Mouse (Mus musculus) G1E (cell line): ENCODE data around the gene Filip1. TPM values are rescaled to one million over a fixed set of nuclear protein-coding genes. Genes with fewer than 3 reads are reported as not detected.

Source experiments
- ATAC-seq: 2 replicates; pipeline ENCODE4 v1.8.0; 2016; ENCODE audit warnings: mild to moderate bottlenecking; ENCODE audit not compliant: insufficient number of reproducible peaks, poor library complexity, low FRiP score, severe bottlenecking; ENCODE audit errors: extremely low read depth
- DNase-seq: peaks from one replicate; pipeline ENCODE4 v3.0.0; 2012; ENCODE audit warnings: low spot score
- H3K27me3 ChIP-seq: 2 replicates; pipeline ENCODE4 v1.6.1; 2012; ENCODE audit warnings: mild to moderate bottlenecking, low read length, inconsistent platforms; ENCODE audit not compliant: insufficient read depth
- H3K36me3 ChIP-seq: replicated peaks from 2 replicates; pipeline ENCODE3; 2012; ENCODE audit warnings: mild to moderate bottlenecking, inconsistent platforms
- H3K4me1 ChIP-seq: 2 replicates; pipeline ENCODE4 v1.6.1; 2012; ENCODE audit warnings: low read depth, low read length, inconsistent platforms, mixed read lengths; ENCODE audit not compliant: insufficient read depth
- H3K4me3 ChIP-seq: 2 replicates; pipeline ENCODE4 v1.5.1; 2012; ENCODE audit warnings: low read depth, mild to moderate bottlenecking, inconsistent platforms, low read length, moderate library complexity, mixed read lengths
- H3K9me3 ChIP-seq: replicated peaks from 2 replicates; pipeline ENCODE4 v1.6.1; 2012; ENCODE audit warnings: inconsistent platforms
- CTCF ChIP-seq: IDR thresholded peaks from 2 replicates; pipeline ENCODE4 v1.5.1; 2012; ENCODE audit warnings: low read depth, low read length, inconsistent platforms, mixed read lengths
- GATA1 ChIP-seq: IDR thresholded peaks from 2 replicates; pipeline ENCODE4 v1.6.1; 2012; ENCODE audit warnings: borderline replicate concordance, low read length, inconsistent platforms, mixed read lengths
- GATA2 ChIP-seq: IDR thresholded peaks from 2 replicates; pipeline ENCODE4 v1.6.1; 2012; ENCODE audit warnings: low read depth, low read length, inconsistent platforms, borderline replicate concordance
- POLR2AphosphoS5 ChIP-seq: IDR thresholded peaks from 2 replicates; pipeline ENCODE4 v1.6.1; 2012; ENCODE audit warnings: low read depth, low read length, inconsistent platforms; ENCODE audit not compliant: insufficient replicate concordance
- TAL1 ChIP-seq: conservative IDR thresholded peaks from 2 replicates; pipeline ENCODE4 v1.6.1; 2012; ENCODE audit warnings: low read depth, low read length, inconsistent platforms, mixed read lengths
- polyA plus RNA-seq: library from polyadenylated mRNA; stranded (reverse); fragments of >175 nt; gene quantifications from 2 replicates; pipeline ENCODE4 v1.2.3, GENCODE M21; 2012
- total RNA-seq, 2 experiments: library from RNA; stranded (forward) in 1 of 2; stranded (reverse) in 1 of 2; fragments of 200-1000 nt in 1 of 2; fragments of >200 nt in 1 of 2; fragmentation: Nextera tagmentation in 1 of 2; gene quantifications; 2 replicates each; pipeline ENCODE4 v1.2.3; 2014 to 2017

The Filip1 gene
- total and polyA plus RNA-seq, 3 experiments: 0.11 TPM; not detected in 2

DNA sequence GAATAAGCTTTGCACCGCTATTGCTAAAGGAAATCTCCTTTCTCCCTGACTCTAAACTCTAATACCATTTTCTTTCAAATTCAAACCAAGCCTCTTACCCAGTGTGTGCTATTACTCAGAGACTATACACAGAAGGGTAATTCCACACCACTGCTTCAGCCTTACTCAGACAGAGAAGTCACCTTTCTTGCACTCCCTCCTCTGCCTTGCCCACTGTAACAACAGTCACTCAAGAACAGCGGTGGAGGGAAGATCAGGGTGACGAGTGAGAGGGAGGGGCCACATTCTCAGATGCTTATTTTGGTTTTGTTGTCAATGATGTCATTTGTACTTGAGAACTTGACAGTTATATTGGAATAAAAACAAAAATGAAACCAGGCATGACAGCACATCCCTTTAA lies 65.2 kb downstream of the Filip1 start:
- no peak for TF ChIP-seq TAL1
- TF ChIP-seq POLR2AphosphoS5: no peak
- no peak for TF ChIP-seq GATA1
- TF ChIP-seq CTCF: no peak
- no peak for TF ChIP-seq GATA2
- no peaks in the 10 kb centered on the region for H3K9me3 ChIP-seq
- no peaks in the 10 kb centered on the region for H3K36me3 ChIP-seq
- H3K4me1 ChIP-seq: peaks cover 52% of the 10 kb centered on the region
- no peaks in the 10 kb centered on the region for H3K27me3 ChIP-seq
- ATAC-seq (0 out of 2 replicates have a peak, but pooled peaks have one; percentile 17), DNase-seq (no peak)
- peak overlapping the region; percentile 55; the same call in 1 of the 2 replicates for H3K4me3 ChIP-seq

DNA sequence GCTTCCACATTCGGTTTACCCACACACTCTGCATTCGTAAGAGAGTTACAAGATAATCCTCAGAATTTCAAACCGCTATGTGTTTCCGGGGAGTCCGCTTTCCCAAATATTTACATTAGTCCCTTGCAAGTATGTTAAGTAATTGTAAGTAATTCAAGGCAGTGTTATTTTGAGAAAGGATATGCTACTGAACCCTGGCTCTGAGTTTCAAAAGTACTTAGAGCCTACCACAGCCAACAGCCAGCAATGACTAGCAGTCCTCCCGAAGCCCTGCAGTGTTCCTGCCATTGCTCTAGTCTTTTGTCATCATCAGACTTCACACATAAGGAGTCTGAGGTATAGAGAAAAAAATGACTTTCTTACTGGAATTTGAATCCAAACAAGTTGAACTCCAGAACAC lies 67.8 kb downstream of the Filip1 start:
- ATAC-seq (no peak), DNase-seq (no peak)
- Histone ChIP-seq H3K9me3 (no peaks in the 10 kb centered on the region), H3K4me3 (no peak overlapping the region), H3K36me3 (no peaks in the 10 kb centered on the region), H3K4me1 (peaks cover 32% of the 10 kb centered on the region), H3K27me3 (no peaks in the 10 kb centered on the region)
- TF ChIP-seq TAL1: no peak

- Histone ChIP-seq H3K36me3 (no peaks in the 10 kb centered on the region), H3K27me3 (no peaks in the 10 kb centered on the region), H3K4me3 (no peak overlapping the region), H3K9me3 (no peaks in the 10 kb centered on the region), H3K4me1 (peaks cover 28% of the 10 kb centered on the region)
- no peak for DNase-seq
- TF ChIP-seq POLR2AphosphoS5 (no peak), GATA1 (no peak), CTCF (no peak)
- no peak for ATAC-seq
These were observed 68.7 kb downstream of the Filip1 start for GRCm38 (mm10) chr9:79943986-79944385.

GRCm38 (mm10) chr9:79938416-79939206 lies 74.0 kb downstream of the Filip1 start:
- peaks cover 10% of the 10 kb centered on the region; the same call in 1 of the 2 replicates for H3K27me3 ChIP-seq
- H3K9me3 ChIP-seq: no peaks in the 10 kb centered on the region
- ATAC-seq (no peak), DNase-seq (no peak)
- no peaks in the 10 kb centered on the region for H3K36me3 ChIP-seq
- no peak overlapping the region for H3K4me3 ChIP-seq
- peaks cover 2% of the 10 kb centered on the region; the same call in 1 of the 2 replicates for H3K4me1 ChIP-seq
- no peak for TF ChIP-seq POLR2AphosphoS5
- TF ChIP-seq GATA1: no peak
- TF ChIP-seq CTCF: no peak
- no peak for TF ChIP-seq TAL1
- no peak for TF ChIP-seq GATA2

DNA sequence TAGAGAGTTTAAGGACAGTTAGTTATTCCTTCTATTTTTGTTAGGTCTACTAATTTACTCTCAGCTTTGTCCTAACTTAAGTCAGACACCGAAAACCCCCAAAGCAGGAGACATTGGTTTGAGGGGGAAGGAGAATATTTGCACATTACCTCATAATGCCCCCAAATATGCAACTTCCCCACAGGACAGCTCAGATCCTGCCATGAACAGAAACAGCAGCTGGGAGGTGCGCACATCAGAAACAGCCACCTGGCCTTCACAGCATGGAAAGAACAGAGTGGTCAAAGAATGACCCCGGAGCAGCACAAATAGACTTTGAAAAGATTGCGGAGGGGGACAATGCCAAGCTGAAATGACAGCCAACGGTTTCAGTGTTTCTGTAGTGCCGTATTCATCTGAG lies 75.1 kb downstream of the Filip1 start:
- Histone ChIP-seq H3K4me1 (peaks cover 2% of the 10 kb centered on the region; the same call in 1 of the 2 replicates), H3K36me3 (no peaks in the 10 kb centered on the region), H3K9me3 (no peaks in the 10 kb centered on the region), H3K27me3 (peaks cover 10% of the 10 kb centered on the region; the same call in 1 of the 2 replicates), H3K4me3 (no peak overlapping the region)
- TF ChIP-seq GATA1 (no peak), TAL1 (no peak)
- DNase-seq (no peak), ATAC-seq (no peak)

GRCm38 (mm10) chr9:79932578-79932977 lies 80.1 kb downstream of the Filip1 start:
- no peak for TF ChIP-seq GATA2
- no peak for TF ChIP-seq GATA1
- no peak for TF ChIP-seq POLR2AphosphoS5
- TF ChIP-seq TAL1: no peak
- no peak for TF ChIP-seq CTCF
- DNase-seq (no peak), ATAC-seq (no peak)
- Histone ChIP-seq H3K9me3 (no peaks in the 10 kb centered on the region), H3K4me3 (no peak overlapping the region), H3K4me1 (no peaks in the 10 kb centered on the region), H3K36me3 (no peaks in the 10 kb centered on the region), H3K27me3 (peaks cover 7% of the 10 kb centered on the region; the same call in 1 of the 2 replicates)
